Mouse (Mus musculus): ENCODE results near the gene Map7d1.

GRCm38 (mm10) chr4:126207081-126207480, 49.1 kb downstream of the Map7d1 start:
- TF ChIP-seq CTCF (IDR thresholded peaks at IDR 0.05; ENCODE audit: borderline replicate concordance, insufficient read depth, low read length), result no peak
- no peak for TF ChIP-seq POLR2A (IDR thresholded peaks at IDR 0.05; ENCODE audit: low read depth, low read length)
